Mouse (Mus musculus): ENCODE measurements around the gene Pif1. TPM values are rescaled to one million over a fixed set of nuclear protein-coding genes. Genes with fewer than 3 reads are reported as not detected.
A peak's percentile ranks its signal among the peaks of the same experiment; 100 is the strongest.

Pif1 gene
- polyA plus RNA-seq, 1 experiment = 10.8 TPM

DNA sequence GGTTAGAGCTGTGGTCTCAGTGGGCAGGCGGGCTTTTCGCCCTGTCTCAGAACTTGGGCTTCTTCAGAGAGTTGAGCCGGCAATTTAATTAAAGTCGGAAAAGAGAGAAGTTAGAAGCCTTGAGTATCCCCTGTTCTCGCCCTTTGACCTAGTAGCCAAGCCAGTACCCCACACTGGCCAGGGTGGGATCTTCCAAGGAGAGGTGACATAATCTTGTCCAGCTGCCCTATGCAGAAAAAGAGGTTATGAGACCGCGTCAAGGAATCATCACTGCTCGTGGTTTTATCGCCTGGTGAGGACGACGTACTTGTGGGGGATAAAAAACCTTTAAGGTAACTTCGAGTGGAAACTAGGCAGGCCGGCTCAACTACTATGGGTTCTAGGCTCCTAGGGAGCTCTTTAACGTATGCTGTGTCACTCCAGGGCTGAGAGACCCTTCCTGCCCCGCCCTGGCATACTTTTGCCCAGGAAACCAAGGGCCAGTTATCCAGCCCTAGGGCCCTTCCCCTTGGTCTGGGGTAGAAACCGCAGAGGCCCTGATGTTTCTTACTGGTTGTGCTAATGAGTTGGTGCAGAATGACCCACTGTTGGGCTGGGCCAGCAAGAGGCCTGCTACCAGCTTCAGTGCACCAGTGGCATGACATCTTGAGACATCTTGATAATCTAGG lies 44.5 kb downstream of the Pif1 start:
- no peak for TF ChIP-seq MAX (IDR thresholded peaks at IDR 0.05)
- no peak for TF ChIP-seq CTCF (IDR thresholded peaks at IDR 0.05; ENCODE audit: control insufficient read depth, insufficient read depth, insufficient read length)
- TF ChIP-seq USF1 (IDR thresholded peaks at IDR 0.05; ENCODE audit: low read depth) = no peak
- TF ChIP-seq MYOD1 (IDR thresholded peaks at IDR 0.05; ENCODE audit: control insufficient read depth, insufficient read length, low read depth) = no peak
- no peak for TF ChIP-seq CEBPB (IDR thresholded peaks at IDR 0.05; ENCODE audit: low read depth)
- TF ChIP-seq FOSL1 (IDR thresholded peaks at IDR 0.05; ENCODE audit: insufficient read depth, low read length, poor library complexity, severe bottlenecking) = no peak
- no peak for TF ChIP-seq MYOG (IDR thresholded peaks at IDR 0.05; ENCODE audit: control insufficient read depth, extremely low read depth, insufficient read length)
- H3K79me2 ChIP-seq (ENCODE audit: control insufficient read depth, insufficient read depth) = peaks cover 59% of the 10 kb centered on the region
- H3K27me3 ChIP-seq (ENCODE audit: control insufficient read depth, insufficient read depth, insufficient read length) = no peaks in the 10 kb centered on the region
- peak overlapping the region; percentile 85 for H3ac ChIP-seq (ENCODE audit: control insufficient read depth, insufficient read length, low read depth)
- peak overlapping the region; percentile 53 for H3K4me3 ChIP-seq (ENCODE audit: insufficient read depth, poor library complexity, severe bottlenecking)
- H3K79me3 ChIP-seq (ENCODE audit: low read depth) = peaks cover 51% of the 10 kb centered on the region
- H3K36me3 ChIP-seq (ENCODE audit: control insufficient read depth, insufficient read depth) = peaks cover 3% of the 10 kb centered on the region

DNA sequence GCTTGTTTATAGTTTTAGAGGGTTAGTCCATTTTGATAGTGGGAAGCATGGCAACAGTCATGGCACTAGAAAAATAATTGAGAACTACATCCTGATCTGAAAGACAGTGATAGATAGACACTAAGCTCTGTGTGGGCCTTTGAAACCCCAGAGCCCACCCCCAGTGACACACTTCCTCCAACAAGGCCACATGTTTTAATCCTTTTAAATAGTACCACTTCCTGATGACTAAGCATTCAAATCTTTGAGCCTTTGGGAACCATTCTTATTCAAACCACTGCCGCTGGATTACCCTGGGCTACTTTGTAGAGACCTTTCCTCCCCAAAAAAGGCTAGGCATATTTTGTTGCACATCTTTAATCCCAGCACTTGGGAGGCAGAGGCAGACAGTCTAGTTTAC lies 48.8 kb downstream of the Pif1 start:
- TF ChIP-seq CEBPB (IDR thresholded peaks at IDR 0.05; ENCODE audit: low read depth) (no peak), MYOD1 (IDR thresholded peaks at IDR 0.05; ENCODE audit: control insufficient read depth, insufficient read length, low read depth) (no peak), MYOG (IDR thresholded peaks at IDR 0.05; ENCODE audit: control insufficient read depth, extremely low read depth, insufficient read length) (no peak), MAX (IDR thresholded peaks at IDR 0.05) (peak; percentile 22), CTCF (IDR thresholded peaks at IDR 0.05; ENCODE audit: control insufficient read depth, insufficient read depth, insufficient read length) (no peak), FOSL1 (IDR thresholded peaks at IDR 0.05; ENCODE audit: insufficient read depth, low read length, poor library complexity, severe bottlenecking) (no peak), USF1 (IDR thresholded peaks at IDR 0.05; ENCODE audit: low read depth) (peak; percentile 7)
- Histone ChIP-seq H3K36me3 (ENCODE audit: control insufficient read depth, insufficient read depth) (peaks cover 13% of the 10 kb centered on the region), H3K79me3 (ENCODE audit: low read depth) (peaks cover 82% of the 10 kb centered on the region), H3ac (ENCODE audit: control insufficient read depth, insufficient read length, low read depth) (no peak overlapping the region), H3K27me3 (ENCODE audit: control insufficient read depth, insufficient read depth, insufficient read length) (no peaks in the 10 kb centered on the region), H3K79me2 (ENCODE audit: control insufficient read depth, insufficient read depth) (peaks cover 88% of the 10 kb centered on the region), H3K4me3 (ENCODE audit: insufficient read depth, poor library complexity, severe bottlenecking) (no peak overlapping the region)

DNA sequence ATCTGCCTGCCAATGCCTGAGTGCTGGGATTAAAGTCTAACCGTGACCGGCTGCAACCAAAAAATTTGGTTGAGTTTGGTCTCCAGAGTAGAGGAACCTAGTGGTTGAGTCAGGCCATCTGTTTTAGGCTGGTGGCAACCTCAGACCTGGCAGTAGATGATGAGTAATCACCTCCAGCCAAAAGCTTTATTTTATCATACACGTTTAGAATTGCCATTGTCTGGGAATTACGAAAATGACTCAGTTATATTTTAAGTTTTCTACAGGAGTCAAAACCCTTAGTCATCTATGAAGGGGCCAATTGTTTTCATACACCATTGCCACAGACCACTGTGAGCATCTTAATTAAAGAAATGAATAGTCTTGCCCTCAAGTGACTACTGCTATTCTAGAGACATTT lies 50.0 kb downstream of the Pif1 start:
- Histone ChIP-seq H3K79me2 (ENCODE audit: control insufficient read depth, insufficient read depth) (peaks cover 88% of the 10 kb centered on the region), H3K4me3 (ENCODE audit: insufficient read depth, poor library complexity, severe bottlenecking) (no peak overlapping the region), H3K79me3 (ENCODE audit: low read depth) (peaks cover 79% of the 10 kb centered on the region), H3K27me3 (ENCODE audit: control insufficient read depth, insufficient read depth, insufficient read length) (no peaks in the 10 kb centered on the region), H3ac (ENCODE audit: control insufficient read depth, insufficient read length, low read depth) (no peak overlapping the region), H3K36me3 (ENCODE audit: control insufficient read depth, insufficient read depth) (peaks cover 13% of the 10 kb centered on the region)
- TF ChIP-seq MAX (IDR thresholded peaks at IDR 0.05) (no peak), MYOD1 (IDR thresholded peaks at IDR 0.05; ENCODE audit: control insufficient read depth, insufficient read length, low read depth) (peak; percentile 36), CTCF (IDR thresholded peaks at IDR 0.05; ENCODE audit: control insufficient read depth, insufficient read depth, insufficient read length) (no peak), MYOG (IDR thresholded peaks at IDR 0.05; ENCODE audit: control insufficient read depth, extremely low read depth, insufficient read length) (no peak), FOSL1 (IDR thresholded peaks at IDR 0.05; ENCODE audit: insufficient read depth, low read length, poor library complexity, severe bottlenecking) (no peak), CEBPB (IDR thresholded peaks at IDR 0.05; ENCODE audit: low read depth) (peak; percentile 8), USF1 (IDR thresholded peaks at IDR 0.05; ENCODE audit: low read depth) (no peak)

DNA sequence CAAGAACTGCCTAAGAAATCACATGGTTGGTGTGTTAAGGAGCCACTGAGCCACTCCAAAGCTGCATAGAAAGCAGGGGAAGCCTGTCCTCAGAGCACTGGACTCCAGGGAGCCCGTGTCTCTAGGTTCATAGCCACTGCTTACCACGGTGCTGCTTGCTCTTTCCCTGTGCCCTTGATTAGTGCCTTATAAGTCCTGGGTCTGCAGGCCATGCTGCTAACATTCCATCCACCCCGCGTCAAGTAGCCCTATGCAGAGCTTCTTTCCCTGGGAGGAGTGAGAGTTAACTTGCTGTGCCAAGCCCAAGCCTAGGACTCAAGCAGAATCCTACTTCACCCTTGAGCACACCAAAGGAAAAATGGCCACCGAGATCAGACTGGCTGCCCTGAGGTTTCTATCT lies 52.1 kb downstream of the Pif1 start:
- Histone ChIP-seq H3K79me2 (ENCODE audit: control insufficient read depth, insufficient read depth) (peaks cover 88% of the 10 kb centered on the region), H3K79me3 (ENCODE audit: low read depth) (peaks cover 76% of the 10 kb centered on the region), H3K27me3 (ENCODE audit: control insufficient read depth, insufficient read depth, insufficient read length) (no peaks in the 10 kb centered on the region), H3K4me3 (ENCODE audit: insufficient read depth, poor library complexity, severe bottlenecking) (no peak overlapping the region), H3K36me3 (ENCODE audit: control insufficient read depth, insufficient read depth) (peaks cover 21% of the 10 kb centered on the region), H3ac (ENCODE audit: control insufficient read depth, insufficient read length, low read depth) (no peak overlapping the region)
- no peak for TF ChIP-seq MAX (IDR thresholded peaks at IDR 0.05)
- no peak for TF ChIP-seq MYOG (IDR thresholded peaks at IDR 0.05; ENCODE audit: control insufficient read depth, extremely low read depth, insufficient read length)
- TF ChIP-seq FOSL1 (IDR thresholded peaks at IDR 0.05; ENCODE audit: insufficient read depth, low read length, poor library complexity, severe bottlenecking) = no peak
- no peak for TF ChIP-seq CEBPB (IDR thresholded peaks at IDR 0.05; ENCODE audit: low read depth)
- no peak for TF ChIP-seq CTCF (IDR thresholded peaks at IDR 0.05; ENCODE audit: control insufficient read depth, insufficient read depth, insufficient read length)
- no peak for TF ChIP-seq MYOD1 (IDR thresholded peaks at IDR 0.05; ENCODE audit: control insufficient read depth, insufficient read length, low read depth)
- no peak for TF ChIP-seq USF1 (IDR thresholded peaks at IDR 0.05; ENCODE audit: low read depth)

DNA sequence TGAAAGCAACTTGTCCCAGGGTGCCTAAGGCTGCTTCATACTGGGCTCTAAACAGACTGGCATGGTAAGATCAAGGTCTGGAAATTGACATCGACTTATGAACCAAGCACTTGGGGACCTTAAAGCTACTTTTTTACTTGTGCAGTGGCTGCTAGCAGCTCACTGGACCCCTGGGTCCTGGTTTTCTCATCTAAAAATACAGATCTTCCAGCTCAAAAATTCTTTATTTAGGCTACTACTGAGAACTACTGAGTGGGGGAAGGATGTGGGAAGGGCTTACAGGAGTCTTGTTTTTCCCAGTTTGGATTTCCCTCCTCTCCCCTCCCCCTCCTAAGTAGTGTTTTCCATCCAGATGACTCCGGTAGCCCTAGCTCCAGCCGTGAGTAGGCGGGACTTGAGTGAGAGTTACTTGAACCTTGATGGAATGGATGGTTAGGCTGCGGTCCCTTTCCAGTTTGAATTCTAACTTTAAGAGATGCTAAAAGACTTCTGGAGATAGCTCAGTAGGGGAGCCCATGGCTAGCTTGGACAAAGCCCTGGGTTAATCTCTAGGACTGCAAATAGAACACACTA lies 54.0 kb downstream of the Pif1 start:
- no peak for TF ChIP-seq CEBPB (IDR thresholded peaks at IDR 0.05; ENCODE audit: low read depth)
- no peak for TF ChIP-seq MYOD1 (IDR thresholded peaks at IDR 0.05; ENCODE audit: control insufficient read depth, insufficient read length, low read depth)
- TF ChIP-seq FOSL1 (IDR thresholded peaks at IDR 0.05; ENCODE audit: insufficient read depth, low read length, poor library complexity, severe bottlenecking) = no peak
- no peak for TF ChIP-seq CTCF (IDR thresholded peaks at IDR 0.05; ENCODE audit: control insufficient read depth, insufficient read depth, insufficient read length)
- TF ChIP-seq MAX (IDR thresholded peaks at IDR 0.05) = no peak
- TF ChIP-seq MYOG (IDR thresholded peaks at IDR 0.05; ENCODE audit: control insufficient read depth, extremely low read depth, insufficient read length) = no peak
- TF ChIP-seq USF1 (IDR thresholded peaks at IDR 0.05; ENCODE audit: low read depth) = no peak

More for the DNA sequence above, 54.0 kb downstream of the Pif1 start:
- H3K79me2 ChIP-seq (ENCODE audit: control insufficient read depth, insufficient read depth) = peaks cover 89% of the 10 kb centered on the region
- no peak overlapping the region for H3ac ChIP-seq (ENCODE audit: control insufficient read depth, insufficient read length, low read depth)
- no peak overlapping the region for H3K4me3 ChIP-seq (ENCODE audit: insufficient read depth, poor library complexity, severe bottlenecking)
- peaks cover 18% of the 10 kb centered on the region for H3K36me3 ChIP-seq (ENCODE audit: control insufficient read depth, insufficient read depth)
- H3K79me3 ChIP-seq (ENCODE audit: low read depth) = peaks cover 75% of the 10 kb centered on the region
- H3K27me3 ChIP-seq (ENCODE audit: control insufficient read depth, insufficient read depth, insufficient read length) = no peaks in the 10 kb centered on the region

Data from C2C12 (cell line).